In the genomic region with DNA sequence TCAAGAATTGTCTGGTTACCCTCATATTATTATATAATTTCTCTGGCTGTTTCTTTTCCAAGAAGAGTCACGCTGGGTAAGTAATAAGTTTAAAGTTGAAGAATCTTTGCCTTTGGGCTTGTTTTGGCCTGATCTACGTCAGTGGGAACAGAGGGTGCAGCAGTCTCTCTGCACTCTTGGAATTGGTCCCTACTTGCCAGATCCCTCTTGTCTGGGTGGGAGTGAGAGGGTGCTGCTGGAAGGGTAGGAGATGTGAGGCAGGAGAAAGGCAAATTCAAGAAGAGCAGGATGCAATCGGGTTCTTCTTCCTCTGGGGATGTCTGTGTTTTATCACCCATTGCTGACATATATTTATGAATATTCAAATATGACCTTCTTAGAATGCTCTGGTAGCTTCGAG, we compare ENCODE assay signal across 21 mouse cellular contexts.
A peak's percentile ranks its signal among the peaks of the same experiment; 100 is the strongest.
DNase-seq lines count a peak whose midpoint lies in the region; ATAC-seq lines count a peak whose summit lies in the region.
"Had no signal": no experiment of that assay in that cellular context is flagged by ENCODE, and none has a peak within 500 bp of the region (broad histone marks: within the 10 kb centered on the region; RNA-seq: fewer than 3 reads in every experiment).

No protein-coding gene starts in this region.

- ATAC-seq in frontal cortex, adult (ENCODE audit: low TSS enrichment), result peak; percentile 67
- ATAC-seq: activated CD4-positive, CD25-positive, alpha-beta regulatory T cell, adult 4 months; CD4-positive, CD25-positive, alpha-beta regulatory T cell, adult 4 months; forebrain, embryonic 14.5 days; forebrain, embryonic 16.5 days; Patski had no signal

- DNase-seq in frontal cortex, postnatal 14 days (ENCODE audit: low spot score in 2 of 2), result no peak
- DNase-seq in right cerebral cortex, adult 18-20 months, result peak; percentile 43
- no peak for DNase-seq in right cerebral cortex, postnatal 10 days (ENCODE audit: low spot score in 2 of 2)
- no peak for DNase-seq in lung, adult 18-20 months
- DNase-seq: adrenal gland, adult 8-10 months; adrenal gland, postnatal 14 days; adrenal gland, postnatal 36 days; B cell, adult 2 months; cerebellum, adult 11 months; cerebellum, adult 18-20 months; cerebellum, adult 8-10 months; cerebellum, adult 9-11 months; cerebellum, postnatal 14 days; cerebellum, postnatal 36 days; embryo, embryonic 11 days had no signal
